Mouse (Mus musculus) lung, postnatal 36 days (tissue): ENCODE results near the gene Lamtor5.
A peak's percentile ranks its signal among the peaks of the same experiment; 100 is the strongest.
"Not testable (repeated sequence)": the region's sequence is repeated elsewhere in the genome, so short reads cannot be mapped to it uniquely, and the experiment has no call there.

Source experiments
- DNase-seq: peaks from one replicate; pipeline ENCODE4 v3.0.0; 2022; ENCODE audit warnings: mixed read lengths

Gene Lamtor5

DNA sequence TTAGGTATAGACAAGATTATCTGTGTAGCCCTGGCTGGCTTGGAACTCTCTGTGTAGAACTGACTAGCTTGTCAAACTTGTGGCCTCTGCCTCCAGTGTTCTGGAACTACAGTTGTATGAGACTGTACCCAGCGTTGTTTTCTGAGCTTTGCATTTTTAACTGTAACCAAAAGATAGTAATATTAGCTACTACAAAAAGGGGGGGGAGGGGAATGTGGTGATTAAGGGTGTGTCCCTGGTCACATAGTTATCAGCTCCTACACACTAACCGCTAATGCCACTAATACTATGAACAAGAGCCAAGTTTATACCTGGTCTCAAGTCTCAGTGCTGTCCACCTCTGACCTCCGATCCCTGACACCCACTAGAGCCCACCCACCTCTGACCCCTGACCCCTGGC lies 6.2 kb upstream of the Lamtor5 start:
- no peak for DNase-seq

DNA sequence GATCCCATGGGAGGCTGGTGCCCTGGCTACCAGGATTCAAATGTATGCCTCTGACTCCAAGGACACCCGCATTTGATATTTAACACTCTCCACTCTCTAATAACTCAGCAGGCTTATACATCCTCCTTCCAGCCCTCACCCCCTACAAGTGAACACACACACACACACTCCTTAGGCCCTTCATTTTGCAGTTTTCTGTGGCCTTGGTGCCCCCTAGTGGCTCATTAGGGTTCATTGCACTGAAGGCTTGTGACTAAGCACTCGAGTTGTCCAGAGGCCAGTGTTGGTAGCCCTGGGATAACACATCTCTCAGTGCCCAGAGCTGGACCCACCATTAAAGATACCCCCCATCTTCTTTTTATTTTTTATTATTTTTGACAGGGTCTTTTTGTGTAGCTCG lies 4.8 kb upstream of the Lamtor5 start:
- peak; percentile 76 for DNase-seq

GRCm38 (mm10) chr3:107275351-107275750 lies 3.3 kb upstream of the Lamtor5 start:
- no peak for DNase-seq

DNA sequence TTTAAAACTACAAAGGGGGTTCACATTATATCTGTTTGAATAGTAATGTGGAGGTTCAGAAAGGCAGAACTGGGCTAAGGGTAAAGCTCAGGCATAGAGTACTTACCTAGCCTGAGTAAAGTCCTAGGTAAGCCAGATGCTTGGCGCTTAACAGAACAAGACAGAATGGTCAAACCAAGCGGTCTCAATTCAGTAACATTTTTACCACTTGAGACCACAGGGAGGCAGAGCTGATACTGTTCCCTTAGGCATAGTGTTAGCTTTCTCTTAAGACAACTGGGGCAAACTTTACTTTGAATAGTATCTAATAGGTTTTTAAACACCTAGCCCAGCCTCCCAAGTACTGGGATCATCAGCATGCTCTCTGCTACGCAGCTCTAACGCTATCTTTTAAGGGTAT lies 2.7 kb upstream of the Lamtor5 start:
- no peak for DNase-seq

GRCm38 (mm10) chr3:107276626-107277025 lies 2.0 kb upstream of the Lamtor5 start:
- no peak for DNase-seq

DNA sequence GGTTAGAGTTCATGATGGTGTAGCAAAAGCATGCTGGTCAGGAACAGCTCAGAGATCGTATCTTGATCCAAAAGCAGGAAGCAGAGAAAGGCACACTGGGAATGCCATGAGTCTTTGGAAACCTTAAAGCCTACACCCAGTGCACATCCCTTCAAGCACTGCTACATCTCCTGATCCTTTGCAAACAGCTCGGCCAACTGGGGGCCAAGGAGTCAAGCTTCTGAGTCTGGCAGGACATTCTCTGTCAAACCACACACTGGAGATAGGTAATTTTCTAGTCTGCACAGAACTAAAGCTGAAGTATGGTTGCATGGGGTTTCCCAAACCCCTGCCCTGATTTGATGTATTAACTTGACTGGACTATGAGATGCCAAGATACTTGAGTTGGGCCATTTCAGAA lies 7.5 kb downstream of the Lamtor5 start:
- no peak for DNase-seq

DNA sequence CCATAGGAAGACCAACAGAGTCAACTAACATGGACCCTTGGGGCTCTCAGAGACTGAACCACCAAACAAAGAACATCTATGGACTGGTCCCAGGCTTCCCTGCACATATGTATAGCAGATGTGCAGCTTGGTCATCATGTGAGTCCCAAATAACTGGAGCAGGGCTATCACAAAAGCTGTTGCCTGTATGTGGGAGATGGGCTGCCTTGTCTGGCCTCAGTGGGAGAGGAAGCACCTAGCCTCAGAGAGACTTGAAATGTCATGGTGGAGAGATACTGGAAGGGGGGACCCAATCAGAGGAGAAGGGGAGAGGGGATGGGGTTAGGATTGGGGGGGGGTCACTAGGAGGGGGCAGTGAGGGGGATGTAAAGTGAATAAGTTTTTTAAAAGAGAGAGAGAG lies 8.7 kb downstream of the Lamtor5 start:
- DNase-seq = no peak

GRCm38 (mm10) chr3:107290764-107291381 lies 12.2 kb downstream of the Lamtor5 start, which contains the start of gene Slc16a4:
Slc16a4 (plus strand) TSS chr3:107291230.
- peak; percentile 70 for DNase-seq

GRCm38 (mm10) chr3:107295672-107296360 lies 17.2 kb downstream of the Lamtor5 start:
- DNase-seq = no peak

DNA sequence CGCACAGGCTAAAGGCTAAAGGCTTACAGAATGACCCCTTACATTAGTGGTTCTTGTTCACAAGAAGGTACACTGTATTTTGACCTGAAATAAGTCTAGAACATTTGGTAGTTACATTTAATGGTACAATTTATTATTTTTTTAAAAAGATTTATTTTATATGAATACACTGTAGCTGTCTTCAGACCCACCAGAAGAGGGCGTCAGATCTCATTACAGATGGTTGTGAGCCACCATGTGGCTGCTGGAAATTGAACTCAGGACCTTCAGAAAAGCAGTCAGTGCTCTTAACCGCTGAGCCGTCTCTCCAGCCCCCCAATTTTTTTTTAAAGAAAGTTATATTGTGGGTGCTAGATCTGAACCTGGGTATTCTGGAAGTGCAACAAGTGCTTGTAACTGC lies 18.3 kb downstream of the Lamtor5 start:
- not testable (repeated sequence) for DNase-seq

DNA sequence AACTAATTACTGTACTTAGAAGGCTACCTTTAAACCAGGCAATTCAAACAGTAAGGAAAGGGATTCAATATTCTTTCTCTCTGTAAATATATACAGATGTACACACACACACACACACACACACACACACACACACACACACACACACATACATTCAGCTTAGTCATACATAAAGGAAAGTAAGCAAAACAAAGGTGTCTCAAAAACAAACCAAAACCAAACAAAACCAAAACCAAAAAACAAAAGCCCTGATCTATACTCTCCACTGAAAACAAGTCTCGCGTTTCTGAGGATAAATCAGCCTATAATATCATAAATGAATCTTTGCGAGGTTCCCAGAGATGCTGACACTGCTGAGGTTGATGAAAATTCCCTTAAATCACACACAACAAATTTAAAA lies 38.7 kb downstream of the Lamtor5 start:
- DNase-seq = no peak

DNA sequence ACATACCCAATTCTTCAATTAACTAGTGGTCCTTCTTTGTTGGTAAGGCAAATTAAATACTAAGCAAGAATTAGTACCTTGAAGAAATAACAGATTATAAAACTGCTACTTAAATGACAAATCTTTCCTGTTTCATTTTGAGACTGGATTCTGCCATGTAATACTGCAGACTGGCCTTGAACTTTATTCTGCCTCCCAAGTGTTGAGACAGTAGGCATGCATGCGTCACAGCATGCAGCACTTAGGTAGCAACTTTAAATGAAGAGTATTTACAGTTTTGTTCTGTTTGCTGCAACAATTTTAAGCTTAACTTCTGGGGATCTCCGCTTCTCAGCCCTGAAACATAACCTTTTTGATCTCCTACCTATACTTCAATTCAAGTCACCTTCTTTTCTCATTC lies 42.5 kb downstream of the Lamtor5 start:
- no peak for DNase-seq

DNA sequence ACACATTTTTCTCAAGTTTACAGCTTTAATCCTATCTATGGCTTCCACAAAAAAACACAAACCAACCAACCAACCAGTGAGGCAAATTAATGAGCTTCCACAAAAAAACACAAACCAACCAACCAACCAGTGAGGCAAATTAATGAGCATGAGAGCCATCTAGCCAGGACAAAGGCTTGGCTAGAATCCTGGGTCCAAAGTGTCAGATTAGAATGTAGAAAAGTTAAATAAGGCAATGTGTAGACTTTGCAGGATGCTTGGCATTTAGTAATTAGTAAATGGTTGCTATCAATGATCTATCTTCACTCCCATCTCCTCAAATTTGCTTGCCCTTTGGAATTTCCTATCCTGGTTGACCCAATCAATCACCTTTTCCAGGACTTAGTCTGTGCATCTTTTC lies 43.1 kb downstream of the Lamtor5 start:
- no peak for DNase-seq

- DNase-seq = no peak
Measured at GRCm38 (mm10) chr3:107326442-107326841, 47.8 kb downstream of the Lamtor5 start.

- DNase-seq = no peak
Measured at GRCm38 (mm10) chr3:107330503-107331424, 52.1 kb downstream of the Lamtor5 start.

- DNase-seq = no peak
Measured at GRCm38 (mm10) chr3:107331746-107332126, 53.1 kb downstream of the Lamtor5 start.

GRCm38 (mm10) chr3:107332127-107332959 lies 53.7 kb downstream of the Lamtor5 start:
- peak; percentile 26 for DNase-seq

GRCm38 (mm10) chr3:107332960-107333380 lies 54.3 kb downstream of the Lamtor5 start:
- peak; percentile 99 for DNase-seq
